Mouse (Mus musculus): ENCODE results near the gene Baz2b. TPM values are rescaled to one million over a fixed set of nuclear protein-coding genes. Genes with fewer than 3 reads are reported as not detected.

The Baz2b gene
- polyA plus RNA-seq, 1 experiment = 46.2 TPM

DNA sequence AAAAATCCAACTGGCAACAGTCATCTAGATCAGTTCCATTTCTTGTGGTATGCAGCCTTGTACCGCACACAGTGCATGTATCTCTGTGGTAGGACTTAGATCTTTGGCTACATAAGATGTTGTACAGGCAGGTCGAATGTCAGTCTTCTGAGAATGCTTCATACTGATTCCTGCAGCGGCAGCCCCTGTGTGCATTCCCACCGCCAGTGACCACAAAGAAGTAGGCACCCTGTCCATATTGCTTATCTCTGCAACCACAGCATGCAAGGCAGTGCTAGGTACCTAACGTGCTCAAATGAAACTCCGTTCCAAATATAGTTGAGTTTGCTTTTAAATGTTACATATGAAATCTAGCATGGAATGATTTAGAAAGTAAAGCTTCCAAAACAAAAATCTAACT lies 328.2 kb downstream of the Baz2b start:
- no peak overlapping the region for H3K27ac ChIP-seq (ENCODE audit: insufficient read depth, low read length)
- WGBS = 79% methylated on average over 6 of the region's 6 CpGs
- TF ChIP-seq POLR2A (IDR thresholded peaks at IDR 0.05; ENCODE audit: borderline replicate concordance, insufficient read depth, low read length) = no peak
- TF ChIP-seq CTCF (IDR thresholded peaks at IDR 0.05; ENCODE audit: borderline replicate concordance, insufficient read depth, low read depth, low read length) = no peak
- H3K4me1 ChIP-seq (ENCODE audit: control insufficient read depth, insufficient read depth, low read length) = no peaks in the 10 kb centered on the region
- DNase-seq = no peak
- no peaks in the 10 kb centered on the region for H3K27me3 ChIP-seq (ENCODE audit: control insufficient read depth, insufficient read depth, low read length)
- no peak overlapping the region for H3K4me3 ChIP-seq (replicated peaks; ENCODE audit: insufficient read depth, low read depth, low read length)

GRCm38 (mm10) chr2:59878221-59878620 lies 331.4 kb downstream of the Baz2b start:
- H3K4me1 ChIP-seq (ENCODE audit: control insufficient read depth, insufficient read depth, low read length) = no peaks in the 10 kb centered on the region
- peak in 1 of 2 experiments; percentile 16 for DNase-seq
- TF ChIP-seq POLR2A (IDR thresholded peaks at IDR 0.05; ENCODE audit: borderline replicate concordance, insufficient read depth, low read length) = no peak
- TF ChIP-seq CTCF (IDR thresholded peaks at IDR 0.05; ENCODE audit: borderline replicate concordance, insufficient read depth, low read depth, low read length) = no peak
- WGBS = 70% methylated on average over 19 of the region's 19 CpGs
- H3K27ac ChIP-seq (ENCODE audit: insufficient read depth, low read length) = no peak overlapping the region
- H3K4me3 ChIP-seq (replicated peaks; ENCODE audit: insufficient read depth, low read depth, low read length) = no peak overlapping the region
- H3K27me3 ChIP-seq (ENCODE audit: control insufficient read depth, insufficient read depth, low read length) = no peaks in the 10 kb centered on the region

GRCm38 (mm10) chr2:59877335-59877734 lies 332.3 kb downstream of the Baz2b start:
- 93% methylated on average over 4 of the region's 4 CpGs for WGBS
- H3K4me1 ChIP-seq (ENCODE audit: control insufficient read depth, insufficient read depth, low read length) = no peaks in the 10 kb centered on the region
- H3K27me3 ChIP-seq (ENCODE audit: control insufficient read depth, insufficient read depth, low read length) = no peaks in the 10 kb centered on the region
- H3K4me3 ChIP-seq (replicated peaks; ENCODE audit: insufficient read depth, low read depth, low read length) = no peak overlapping the region
- no peak for TF ChIP-seq CTCF (IDR thresholded peaks at IDR 0.05; ENCODE audit: borderline replicate concordance, insufficient read depth, low read depth, low read length)
- no peak for TF ChIP-seq POLR2A (IDR thresholded peaks at IDR 0.05; ENCODE audit: borderline replicate concordance, insufficient read depth, low read length)
- DNase-seq = no peak
- H3K27ac ChIP-seq (ENCODE audit: insufficient read depth, low read length) = no peak overlapping the region

GRCm38 (mm10) chr2:59876482-59876881 lies 333.2 kb downstream of the Baz2b start:
- DNase-seq = no peak
- no peaks in the 10 kb centered on the region for H3K4me1 ChIP-seq (ENCODE audit: control insufficient read depth, insufficient read depth, low read length)
- no peak overlapping the region for H3K4me3 ChIP-seq (replicated peaks; ENCODE audit: insufficient read depth, low read depth, low read length)
- TF ChIP-seq CTCF (IDR thresholded peaks at IDR 0.05; ENCODE audit: borderline replicate concordance, insufficient read depth, low read depth, low read length) = no peak
- TF ChIP-seq POLR2A (IDR thresholded peaks at IDR 0.05; ENCODE audit: borderline replicate concordance, insufficient read depth, low read length) = no peak
- no peaks in the 10 kb centered on the region for H3K27me3 ChIP-seq (ENCODE audit: control insufficient read depth, insufficient read depth, low read length)
- 92% methylated on average over 15 of the region's 15 CpGs for WGBS
- no peak overlapping the region for H3K27ac ChIP-seq (ENCODE audit: insufficient read depth, low read length)

GRCm38 (mm10) chr2:59870526-59870925 lies 339.1 kb downstream of the Baz2b start:
- DNase-seq = no peak
- TF ChIP-seq POLR2A (IDR thresholded peaks at IDR 0.05; ENCODE audit: borderline replicate concordance, insufficient read depth, low read length) (no peak), CTCF (IDR thresholded peaks at IDR 0.05; ENCODE audit: borderline replicate concordance, insufficient read depth, low read depth, low read length) (no peak)
- 76% methylated on average over 6 of the region's 6 CpGs for WGBS

GRCm38 (mm10) chr2:59862618-59863017 lies 347.0 kb downstream of the Baz2b start:
- H3K27ac ChIP-seq (ENCODE audit: insufficient read depth, low read length) = no peak overlapping the region
- TF ChIP-seq POLR2A (IDR thresholded peaks at IDR 0.05; ENCODE audit: borderline replicate concordance, insufficient read depth, low read length) = no peak
- no peak for TF ChIP-seq CTCF (IDR thresholded peaks at IDR 0.05; ENCODE audit: borderline replicate concordance, insufficient read depth, low read depth, low read length)
- no peak overlapping the region for H3K4me3 ChIP-seq (replicated peaks; ENCODE audit: insufficient read depth, low read depth, low read length)
- no peak for DNase-seq
- no peaks in the 10 kb centered on the region for H3K27me3 ChIP-seq (ENCODE audit: control insufficient read depth, insufficient read depth, low read length)
- WGBS = 90% methylated on average over 6 of the region's 6 CpGs
- H3K4me1 ChIP-seq (ENCODE audit: control insufficient read depth, insufficient read depth, low read length) = no peaks in the 10 kb centered on the region

More at GRCm38 (mm10) chr2:59870526-59870925, 339.1 kb downstream of the Baz2b start:
- Histone ChIP-seq H3K4me3 (replicated peaks; ENCODE audit: insufficient read depth, low read depth, low read length) (no peak overlapping the region), H3K27me3 (ENCODE audit: control insufficient read depth, insufficient read depth, low read length) (no peaks in the 10 kb centered on the region), H3K4me1 (ENCODE audit: control insufficient read depth, insufficient read depth, low read length) (no peaks in the 10 kb centered on the region), H3K27ac (ENCODE audit: insufficient read depth, low read length) (no peak overlapping the region)

- H3K27ac ChIP-seq (ENCODE audit: insufficient read depth, low read length) = no peak overlapping the region
- DNase-seq = peak; percentile 45 to 57
- H3K27me3 ChIP-seq (ENCODE audit: control insufficient read depth, insufficient read depth, low read length) = no peaks in the 10 kb centered on the region
- TF ChIP-seq POLR2A (IDR thresholded peaks at IDR 0.05; ENCODE audit: borderline replicate concordance, insufficient read depth, low read length) = no peak
- TF ChIP-seq CTCF (IDR thresholded peaks at IDR 0.05; ENCODE audit: borderline replicate concordance, insufficient read depth, low read depth, low read length) = no peak
- 26% methylated on average over 9 of the region's 9 CpGs for WGBS
- H3K4me3 ChIP-seq (replicated peaks; ENCODE audit: insufficient read depth, low read depth, low read length) = no peak overlapping the region
- peaks cover 8% of the 10 kb centered on the region for H3K4me1 ChIP-seq (ENCODE audit: control insufficient read depth, insufficient read depth, low read length)
Observed at GRCm38 (mm10) chr2:59854363-59854762, 355.3 kb downstream of the Baz2b start.

- Histone ChIP-seq H3K4me3 (replicated peaks; ENCODE audit: insufficient read depth, low read depth, low read length) (no peak overlapping the region), H3K27me3 (ENCODE audit: control insufficient read depth, insufficient read depth, low read length) (no peaks in the 10 kb centered on the region), H3K4me1 (ENCODE audit: control insufficient read depth, insufficient read depth, low read length) (peaks cover 8% of the 10 kb centered on the region), H3K27ac (ENCODE audit: insufficient read depth, low read length) (no peak overlapping the region)
- peak; percentile 32 to 37 for DNase-seq
- 42% methylated on average over 10 of the region's 10 CpGs for WGBS
- TF ChIP-seq CTCF (IDR thresholded peaks at IDR 0.05; ENCODE audit: borderline replicate concordance, insufficient read depth, low read depth, low read length) (no peak), POLR2A (IDR thresholded peaks at IDR 0.05; ENCODE audit: borderline replicate concordance, insufficient read depth, low read length) (no peak)
Observed at GRCm38 (mm10) chr2:59853543-59853942, 356.1 kb downstream of the Baz2b start.
